Mouse (Mus musculus) adipocyte (in vitro differentiated cells): ENCODE data around the gene Adk.
"Not testable (repeated sequence)": the region's sequence is repeated elsewhere in the genome, so short reads cannot be mapped to it uniquely, and the experiment has no call there.

Source experiments
- DNase-seq: peaks from one replicate; pipeline ENCODE4 v3.0.0-alpha.2; 2016; ENCODE audit warnings: low spot score

Gene Adk

DNA sequence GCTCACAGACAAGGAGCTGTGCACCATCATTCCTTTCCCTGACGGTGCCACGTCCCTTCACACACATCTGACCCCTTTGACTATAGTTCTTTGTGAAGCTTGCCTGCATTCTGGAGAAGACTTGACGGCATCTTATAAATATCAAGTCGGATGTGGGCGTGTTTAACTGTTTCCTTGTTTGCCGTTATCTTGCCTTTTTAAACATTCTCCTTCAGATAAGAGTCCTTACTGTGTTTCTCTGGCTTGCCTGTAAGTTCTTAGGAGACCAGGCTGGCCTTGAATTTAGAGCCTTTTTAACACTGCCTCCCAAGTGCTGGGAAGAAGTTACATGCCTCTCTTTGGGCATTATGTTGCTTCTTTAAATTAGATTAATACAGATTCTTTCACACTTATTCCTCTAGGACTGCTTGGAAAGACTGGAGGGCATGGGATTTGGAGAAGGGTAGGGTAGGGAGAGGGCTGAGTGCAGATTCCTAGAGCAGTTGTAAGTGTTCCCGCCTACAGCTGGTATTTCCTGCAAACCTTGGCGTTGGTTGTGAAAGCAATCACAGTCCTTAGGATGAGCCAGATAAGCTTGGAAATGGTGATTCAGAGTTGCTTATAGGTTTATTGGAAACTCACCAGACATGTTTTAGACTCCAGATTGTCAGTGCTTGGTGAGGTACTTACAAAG, 13.3 kb downstream of the Adk start:
- DNase-seq = no peak

DNA sequence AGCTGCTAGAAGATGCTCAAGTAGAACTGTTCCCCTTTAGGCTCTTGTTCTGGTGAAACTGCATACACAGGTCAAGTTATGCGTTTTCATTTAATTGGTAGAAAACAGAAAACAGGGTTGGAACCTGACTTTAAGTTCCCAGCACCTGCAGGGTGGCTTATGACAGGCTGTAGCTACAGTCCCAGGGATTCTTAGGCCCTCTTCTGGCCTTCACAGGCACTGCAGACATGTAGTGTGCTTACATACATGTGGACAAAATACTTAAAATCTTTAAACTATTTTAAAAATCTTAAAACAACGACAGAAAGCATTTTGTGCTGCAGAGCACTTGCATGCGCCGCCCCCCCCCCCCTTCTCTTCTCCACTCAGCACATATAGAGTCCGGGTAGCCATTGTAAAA, 17.2 kb downstream of the Adk start:
- no peak for DNase-seq

DNA sequence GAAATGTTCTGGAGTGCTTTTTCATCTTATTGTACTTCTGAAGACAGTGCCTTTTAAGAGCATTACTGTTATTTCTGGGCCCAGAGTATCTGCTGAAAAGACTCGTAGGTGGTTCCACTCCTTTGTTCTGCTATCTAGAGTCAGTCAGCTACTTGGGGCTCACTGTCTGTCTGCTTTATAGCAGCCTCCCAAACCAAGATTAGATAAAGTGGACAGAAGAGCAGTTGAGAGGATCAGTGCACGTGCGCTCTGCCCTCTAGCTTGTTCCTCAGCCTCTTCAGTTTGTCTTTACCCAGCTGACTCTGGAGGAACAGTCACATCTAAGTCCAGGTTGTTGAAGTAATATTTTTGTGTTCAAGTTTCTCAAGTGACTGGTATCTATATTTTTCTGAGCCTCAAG, 21.6 kb downstream of the Adk start:
- DNase-seq = no peak

DNA sequence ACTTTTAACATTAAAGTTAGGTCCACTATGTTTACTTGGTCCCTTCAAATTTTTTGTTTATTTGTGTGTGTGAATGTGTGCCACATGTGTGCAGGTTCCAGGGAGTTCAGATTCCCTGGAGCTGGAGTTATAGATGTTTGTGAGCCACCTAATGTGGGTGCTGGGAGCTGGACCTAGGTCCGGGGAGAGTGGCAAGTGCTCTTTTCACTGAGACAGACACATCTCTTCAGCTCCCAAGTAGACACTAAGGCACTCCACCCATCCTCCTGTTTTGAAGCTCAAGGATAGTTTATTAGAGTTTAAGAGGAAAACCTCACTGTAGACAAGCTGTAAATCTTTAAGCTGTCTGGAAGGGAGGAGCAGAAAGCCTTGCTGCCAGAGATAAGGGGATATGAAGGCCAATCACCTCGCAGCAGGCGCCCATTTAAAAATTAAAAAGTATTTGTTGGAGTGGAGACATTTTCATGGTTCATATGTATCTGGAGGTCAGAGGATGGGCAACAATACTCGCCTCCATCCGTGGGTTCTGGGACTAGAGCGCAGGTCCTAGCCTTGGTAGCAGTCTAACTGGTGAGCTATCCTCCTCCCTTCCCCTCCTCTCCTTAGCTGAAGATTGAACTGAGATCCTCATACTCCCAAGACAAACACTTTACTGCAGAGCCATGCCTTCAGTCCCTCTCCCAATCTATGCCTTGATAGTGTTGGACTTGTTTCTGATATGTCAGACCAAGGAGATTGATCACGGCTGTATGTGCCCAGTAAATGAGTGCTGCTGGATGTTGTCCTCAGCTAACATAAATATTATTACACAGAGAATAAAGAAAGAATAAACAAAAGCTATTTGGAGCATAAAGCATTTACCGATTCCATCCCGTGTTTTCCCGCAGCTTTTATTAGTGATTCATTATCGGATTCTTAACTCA, 22.3 kb downstream of the Adk start:
- DNase-seq = no peak

DNA sequence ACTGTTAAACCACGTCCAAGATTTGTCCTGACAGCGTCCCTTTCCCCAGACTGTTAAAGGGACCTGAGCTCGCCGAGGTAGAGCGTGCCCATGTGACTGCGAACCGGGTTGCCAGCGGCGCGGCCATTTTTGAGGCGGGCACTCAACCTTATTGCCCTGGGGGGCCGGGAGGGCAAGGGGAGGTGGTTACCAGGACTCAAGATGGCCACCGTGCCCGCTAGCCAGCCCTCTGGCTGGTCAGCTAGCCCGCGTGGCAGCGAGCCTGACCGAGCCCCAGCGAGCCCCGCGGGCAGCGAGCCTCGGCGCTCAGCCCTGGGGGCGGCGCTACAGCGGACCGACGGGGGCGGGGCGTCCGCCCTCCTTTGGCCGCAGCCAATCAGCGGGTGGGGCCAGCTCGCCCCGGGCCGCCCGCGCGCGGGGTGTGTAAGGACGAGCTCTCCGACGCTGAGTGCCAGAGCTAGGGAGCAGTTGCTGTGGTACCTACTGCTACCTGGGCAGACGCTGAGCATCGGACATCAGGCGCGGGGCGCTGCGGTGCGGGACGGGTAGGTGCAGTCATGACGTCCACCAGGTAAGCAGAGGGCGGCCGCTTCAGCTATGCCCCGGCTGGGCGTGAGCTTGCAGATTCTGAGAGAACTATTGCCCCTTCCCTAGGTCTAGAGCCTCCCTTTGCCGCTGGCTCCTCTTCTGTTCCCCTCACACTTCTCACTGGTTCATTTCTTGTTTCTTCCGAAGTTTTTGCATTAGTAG, 23.6 kb downstream of the Adk start:
- peak; percentile 96 for DNase-seq

DNA sequence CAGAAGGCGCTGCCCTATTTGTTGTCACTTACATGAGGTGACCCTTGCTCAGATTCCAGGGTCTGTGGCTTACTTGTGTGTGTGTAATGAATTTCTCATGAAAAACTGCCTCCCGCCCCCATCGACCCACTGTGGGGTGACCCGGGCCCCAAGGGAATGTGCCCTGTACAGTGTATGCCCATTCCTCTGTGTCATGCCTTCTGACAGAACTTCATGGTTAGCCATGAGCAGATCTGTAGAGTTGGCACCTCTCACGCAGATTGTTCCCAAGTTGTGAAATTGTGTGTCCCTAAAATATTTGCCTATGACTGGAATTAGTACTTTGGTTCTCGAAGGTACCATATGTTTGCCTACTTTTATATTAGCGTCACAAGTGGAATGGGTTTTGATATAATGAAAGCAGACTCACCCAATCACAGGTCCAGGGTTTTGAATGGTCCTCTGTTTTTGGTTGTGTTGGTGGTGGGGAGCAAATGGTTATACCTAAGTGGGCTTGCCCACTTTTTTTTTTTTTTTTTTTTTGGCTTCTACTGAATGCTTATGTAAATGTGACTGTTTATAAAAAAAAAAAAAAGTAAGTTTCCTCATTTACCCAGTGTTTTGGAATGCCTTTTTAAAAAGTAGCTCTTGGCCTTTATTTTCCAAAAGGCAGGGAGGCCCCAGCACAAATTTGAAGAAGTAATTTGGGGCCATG, 24.3 kb downstream of the Adk start:
- DNase-seq = peak; percentile 68

DNA sequence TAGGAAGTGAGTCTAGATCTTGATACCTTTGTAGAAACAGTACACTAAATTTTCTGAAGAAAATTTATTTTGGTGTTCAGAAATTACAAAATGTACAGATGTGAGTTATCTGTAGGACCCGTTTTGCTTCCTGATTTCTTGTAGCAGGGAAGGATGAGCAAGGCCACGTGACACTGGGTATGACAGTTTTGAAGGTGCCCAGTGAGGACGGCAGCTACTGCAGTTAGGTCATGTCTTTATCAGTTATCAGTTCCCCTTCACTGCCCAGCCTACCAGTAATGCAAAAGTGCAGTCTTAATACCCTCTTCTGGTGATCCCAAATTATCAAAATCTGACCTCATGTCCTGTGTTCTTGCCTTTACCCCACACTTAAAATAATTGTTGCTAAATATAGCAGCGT, 25.6 kb downstream of the Adk start:
- DNase-seq = no peak

DNA sequence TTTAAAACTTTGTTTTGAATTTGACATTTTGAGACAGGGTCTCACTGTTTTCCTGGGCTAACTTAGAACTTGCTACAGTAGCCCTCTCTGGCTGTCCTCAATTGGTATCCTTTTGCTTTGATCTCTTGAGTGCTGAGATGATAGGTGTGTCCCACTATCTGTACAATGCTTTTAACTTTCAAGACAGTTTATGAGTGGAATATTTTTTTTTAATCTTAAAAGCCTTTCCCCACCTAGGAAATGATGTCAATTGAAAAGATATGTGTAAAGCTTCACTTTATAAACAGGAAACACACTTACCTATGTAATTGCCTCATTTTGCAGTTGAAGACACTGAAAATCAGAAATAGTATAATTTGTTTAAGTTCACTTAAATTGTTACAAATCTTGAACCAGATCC, 26.1 kb downstream of the Adk start:
- DNase-seq = no peak

DNA sequence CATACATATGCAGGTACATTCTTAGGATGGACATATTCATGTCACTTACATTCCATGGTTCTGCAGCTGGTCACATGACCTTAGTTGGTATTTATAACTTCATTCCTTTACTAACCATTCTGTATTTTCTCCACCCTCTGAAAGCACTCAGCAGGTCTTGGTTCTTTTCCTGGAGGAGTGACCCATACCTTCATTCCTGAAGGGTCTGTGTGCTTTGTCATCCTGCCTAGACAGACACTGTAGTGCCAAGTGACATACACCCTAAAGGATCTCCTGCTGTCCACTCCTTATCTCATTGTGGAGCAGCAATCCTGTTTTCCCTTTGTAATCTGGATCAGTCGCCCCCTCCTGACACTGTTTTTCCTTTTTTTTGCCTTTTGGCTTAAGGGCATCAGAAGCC, 30.4 kb downstream of the Adk start:
- DNase-seq = no peak

DNA sequence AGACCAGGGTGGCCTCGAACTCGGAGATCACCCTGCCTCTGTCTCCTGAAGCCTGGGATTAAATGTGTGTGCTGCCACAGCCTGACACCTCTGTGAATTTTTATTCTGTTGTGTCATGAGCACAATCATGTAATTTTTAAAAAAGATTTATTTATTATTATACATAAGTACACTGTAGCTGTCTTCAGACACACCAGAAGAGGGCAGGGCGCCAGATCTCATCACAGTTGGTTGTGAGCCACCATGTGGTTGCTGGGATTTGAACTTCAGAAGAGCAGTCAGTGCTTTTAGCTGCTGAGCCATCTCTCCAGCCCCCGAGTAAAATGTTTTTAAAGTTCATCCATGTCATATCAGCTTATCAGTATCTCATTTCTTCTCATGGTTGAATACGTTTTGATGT, 33.3 kb downstream of the Adk start:
- no peak for DNase-seq

DNA sequence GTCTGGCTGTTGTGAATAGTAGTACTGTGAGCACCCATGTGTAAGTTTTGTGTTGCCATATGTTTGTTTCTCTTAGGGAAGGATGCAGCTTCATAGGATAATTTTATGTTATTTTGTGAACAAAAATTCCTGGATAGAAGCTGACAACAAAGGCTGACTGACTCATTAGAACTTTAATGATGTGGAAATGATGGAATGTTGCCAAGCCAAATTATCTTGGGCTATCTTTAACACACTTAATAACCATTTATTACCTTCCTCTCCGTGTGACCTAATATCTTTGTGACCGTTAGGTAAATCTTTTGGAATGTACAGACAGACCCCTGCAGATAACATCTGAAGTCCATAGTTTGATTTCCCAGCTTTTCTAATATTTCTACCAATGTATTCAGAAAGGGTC, 33.7 kb downstream of the Adk start:
- DNase-seq = no peak

DNA sequence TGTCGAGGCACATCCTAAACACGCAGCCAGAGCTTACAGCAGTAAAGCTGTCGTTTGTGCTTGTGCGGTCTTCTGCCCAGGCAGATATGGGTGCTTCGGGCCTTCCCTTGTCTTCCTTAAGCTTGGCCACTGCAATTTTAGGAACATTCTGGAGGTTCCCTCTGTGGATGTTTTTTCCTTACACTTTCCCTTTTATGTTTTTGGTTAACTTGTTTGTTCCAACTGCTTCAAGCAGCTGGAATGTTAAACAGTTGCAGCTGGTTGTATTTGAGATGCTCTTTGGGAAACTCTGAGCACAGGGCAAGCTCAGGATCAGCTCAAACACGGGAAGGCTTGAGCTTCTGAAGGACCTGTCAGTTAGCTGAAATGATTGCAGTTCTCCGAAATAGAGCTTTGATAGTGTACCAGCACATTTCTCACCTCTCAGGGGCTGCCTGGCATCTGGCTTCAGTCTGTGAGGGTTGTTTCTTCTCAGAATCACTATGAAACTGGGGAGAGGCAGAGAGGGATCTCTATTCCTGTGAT, 34.5 kb downstream of the Adk start:
- peak; percentile 60 for DNase-seq

DNA sequence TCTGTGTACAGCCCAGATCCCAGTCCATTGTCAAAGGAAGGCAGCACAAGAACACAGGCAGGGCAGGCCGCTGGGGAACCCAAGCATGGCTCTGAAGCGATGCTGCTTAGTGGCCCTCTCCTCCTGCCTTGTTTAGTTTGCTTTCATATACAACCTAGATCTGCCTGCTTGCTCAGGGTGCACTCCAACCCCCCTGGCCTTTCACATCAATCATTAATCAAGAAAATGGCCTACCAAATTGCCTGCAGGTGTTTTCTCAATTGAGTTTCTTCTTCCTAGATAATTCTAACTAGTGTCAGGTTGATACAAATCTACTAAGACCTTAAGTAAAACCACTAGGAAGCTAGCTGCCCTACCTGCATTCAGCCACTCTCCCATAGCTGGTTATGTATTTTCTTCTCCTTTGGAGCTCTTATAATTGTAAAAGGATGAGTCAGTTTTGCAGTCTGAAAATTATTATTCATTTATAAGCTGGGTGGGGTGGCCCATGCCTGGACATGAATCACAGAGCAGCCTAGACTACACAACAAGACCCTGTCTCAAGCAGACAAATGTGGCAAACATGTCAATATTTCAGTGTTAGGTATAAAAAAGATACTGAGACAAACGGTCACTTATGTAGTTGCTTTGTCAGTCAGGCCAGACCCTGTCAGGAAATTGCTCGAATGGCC, 35.2 kb downstream of the Adk start:
- DNase-seq = no peak

DNA sequence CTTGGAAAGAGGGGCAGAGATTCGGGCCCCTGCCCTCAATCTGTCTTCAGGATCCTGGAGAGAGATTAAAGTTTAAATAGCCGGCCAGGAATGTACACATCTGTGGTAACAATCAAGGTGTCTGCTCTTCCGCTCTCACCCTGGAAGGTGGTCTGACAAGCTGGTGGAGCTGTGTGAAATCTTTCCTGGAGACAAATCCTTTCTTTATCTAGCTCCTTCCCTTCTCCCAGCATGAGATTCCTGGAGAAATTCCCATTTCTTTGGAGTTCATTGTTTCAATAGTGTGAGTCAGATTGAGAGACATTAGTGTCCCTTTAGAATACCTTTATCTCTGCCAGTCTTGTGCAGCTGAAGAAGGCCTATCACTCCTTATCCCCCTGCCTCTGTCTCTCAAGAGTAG, 36.4 kb downstream of the Adk start:
- DNase-seq = no peak

DNA sequence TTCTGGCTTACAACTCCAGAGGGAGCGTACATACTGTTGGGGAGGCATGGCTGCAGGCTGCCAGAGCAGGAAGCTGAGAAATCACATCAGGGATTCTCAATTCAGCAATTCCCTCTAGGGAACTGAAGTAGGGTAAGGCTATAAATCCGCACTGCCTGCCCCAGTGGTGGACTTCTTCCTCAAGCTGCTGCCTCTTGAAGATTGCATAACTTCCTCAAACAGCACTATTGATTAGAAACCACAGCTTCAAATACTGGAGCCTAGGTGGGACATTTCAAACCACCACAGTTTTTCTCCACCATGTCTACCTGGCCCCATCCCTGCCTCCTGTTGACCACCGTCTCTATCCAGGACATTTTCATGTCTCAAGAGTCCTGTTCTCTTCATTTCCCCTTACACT, 38.0 kb downstream of the Adk start:
- DNase-seq = no peak

DNA sequence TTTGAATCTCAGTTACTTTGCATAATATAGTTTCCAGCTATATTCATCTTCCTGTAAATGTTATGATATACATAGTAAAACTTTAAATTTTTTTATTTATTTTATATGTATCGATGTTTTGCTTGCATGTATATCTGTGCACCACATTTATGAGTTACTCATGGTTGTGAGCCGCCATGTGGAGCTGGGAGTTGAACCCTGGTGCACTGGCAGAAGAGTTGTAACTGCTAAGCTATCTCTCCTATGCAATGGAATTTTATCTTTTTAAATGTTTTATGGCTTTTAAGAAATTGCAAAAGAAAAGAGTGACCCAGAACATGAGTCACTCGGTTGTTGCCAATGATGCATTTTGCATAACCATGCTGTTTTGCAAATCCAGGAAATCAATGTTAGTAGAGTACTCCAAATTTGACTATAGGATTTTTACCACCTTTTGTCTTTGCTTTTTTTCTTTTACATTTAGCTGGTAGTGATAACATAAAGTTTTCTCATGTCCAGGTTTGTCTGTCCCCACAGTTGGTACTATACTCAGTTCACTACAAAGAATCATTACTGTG, 38.6 kb downstream of the Adk start:
- DNase-seq = no peak

DNA sequence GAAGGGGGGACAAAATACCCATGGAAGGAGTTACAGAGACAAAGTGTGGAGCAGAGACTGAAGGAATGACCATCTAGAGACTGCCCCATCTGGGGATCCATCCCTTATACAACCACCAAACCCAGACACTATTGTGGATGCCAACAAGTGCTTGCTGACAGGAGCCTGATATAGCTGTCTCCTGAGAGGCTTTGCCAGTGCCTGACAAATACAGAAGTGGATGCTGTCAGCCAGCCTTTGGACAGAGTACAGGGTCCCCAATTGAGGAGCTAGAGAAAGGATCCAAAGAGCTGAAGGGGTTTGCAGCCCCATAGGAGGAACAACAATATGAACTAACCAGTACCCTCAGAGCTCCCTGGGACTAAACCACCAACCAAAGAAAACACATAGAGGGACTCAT, 41.8 kb downstream of the Adk start:
- DNase-seq = not testable (repeated sequence)

DNA sequence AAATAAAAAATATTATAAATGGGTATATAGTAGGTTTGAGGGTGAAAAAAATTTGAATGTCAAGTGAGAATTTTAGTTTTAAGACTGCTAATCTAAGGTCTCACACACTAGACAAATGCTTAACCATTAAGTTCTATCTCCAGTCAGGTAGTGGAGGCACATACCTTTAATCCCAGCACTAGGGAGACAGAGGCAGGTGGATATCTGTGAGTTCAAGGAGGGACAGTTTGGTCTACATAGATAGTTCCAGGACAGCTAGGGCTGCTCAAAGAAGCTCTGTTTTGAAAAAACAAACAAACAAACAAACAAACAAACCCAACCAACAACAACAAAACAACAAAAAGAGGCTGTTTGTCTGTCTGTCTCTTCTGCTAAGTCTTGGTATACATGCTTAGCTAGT, 43.9 kb downstream of the Adk start:
- DNase-seq = no peak

DNA sequence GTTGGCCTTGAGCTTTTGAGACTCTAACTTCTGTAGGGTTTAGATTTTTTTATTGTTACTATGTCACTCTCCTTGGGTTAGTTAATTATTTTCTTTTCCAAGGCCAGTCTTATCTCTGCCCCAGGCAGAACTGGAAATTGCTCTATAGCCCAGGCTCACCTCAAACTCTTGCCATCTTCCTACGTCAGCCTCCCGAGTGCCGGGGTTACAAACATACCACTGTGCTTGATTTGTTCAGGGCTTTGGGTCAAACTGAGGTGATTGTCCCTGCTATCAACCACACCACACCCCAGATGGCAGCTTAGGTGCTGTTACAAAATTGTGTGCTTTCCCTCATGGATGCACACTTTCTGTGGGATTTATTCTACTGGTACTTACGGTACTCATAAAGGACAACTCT, 44.3 kb downstream of the Adk start:
- no peak for DNase-seq

DNA sequence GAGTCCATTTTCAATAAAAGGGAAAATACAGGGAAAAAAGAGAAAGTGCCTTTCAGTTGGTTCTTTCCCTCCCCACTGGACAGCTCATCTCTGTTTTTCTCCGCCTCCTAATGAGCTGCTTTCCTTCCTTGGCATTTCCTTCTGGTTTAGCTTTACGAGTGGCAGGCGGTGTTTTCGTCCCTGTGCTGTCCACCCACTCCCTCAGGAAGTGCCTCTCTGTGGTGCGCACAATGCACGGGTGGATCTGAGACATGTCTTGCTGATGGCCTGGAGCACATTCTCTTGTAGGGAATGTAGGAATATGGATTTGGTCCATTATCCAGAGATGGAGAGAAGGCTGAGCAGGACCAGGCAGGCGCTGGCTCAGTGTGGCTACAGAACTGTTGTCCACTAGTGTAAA, 47.0 kb downstream of the Adk start:
- no peak for DNase-seq

DNA sequence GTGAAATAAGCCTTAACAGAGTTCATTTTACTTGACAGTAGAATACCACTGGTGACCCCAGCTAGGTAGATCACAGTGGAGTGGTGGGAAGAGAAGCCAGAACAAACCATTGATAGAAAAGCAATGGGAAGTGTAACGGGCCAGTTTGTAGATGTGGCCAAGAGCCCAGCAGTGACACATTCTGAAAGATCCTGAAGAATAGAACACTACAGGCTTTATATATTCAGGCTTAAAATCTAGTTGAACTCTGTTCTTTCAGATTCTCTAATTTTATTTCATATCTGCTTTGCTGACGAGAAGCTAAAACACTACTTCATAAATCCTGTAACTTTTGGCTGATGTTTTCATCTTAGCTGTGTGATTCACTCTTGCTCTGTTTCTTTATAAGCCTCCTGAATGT, 48.5 kb downstream of the Adk start:
- DNase-seq = no peak
